Mouse (Mus musculus) ES-E14 (cell line): Measurements from ENCODE around the gene Plekho1. TPM values are rescaled to one million over a fixed set of nuclear protein-coding genes. Genes with fewer than 3 reads are reported as not detected.

ENCODE experiments used
- DNase-seq: peaks from one replicate; pipeline ENCODE4 v3.0.0-alpha.2; 2013; ENCODE audit warnings: low read depth, low spot score
- H3K27ac ChIP-seq: 2 replicates; pipeline ENCODE4 v1.5.1; 2012; ENCODE audit warnings: low read depth, mild to moderate bottlenecking, low read length, moderate library complexity, mixed read lengths; ENCODE audit not compliant: poor library complexity, insufficient read depth, severe bottlenecking
- H3K36me3 ChIP-seq: 2 replicates; pipeline ENCODE4 v1.6.1; 2012; ENCODE audit warnings: mild to moderate bottlenecking, low read length, moderate library complexity, mixed read lengths; ENCODE audit not compliant: control insufficient read depth, poor library complexity, insufficient read depth, severe bottlenecking
- H3K4me1 ChIP-seq, 2 experiments: fragments of 150-350 bp in 1 of 2; sonication (generic) in 1 of 2; 2 replicates each; pipeline ENCODE4 v1.6.1; 2012; ENCODE audit warnings: low read length in 2 of 2, mild to moderate bottlenecking in 1 of 2, mixed read lengths in 1 of 2; ENCODE audit not compliant: control insufficient read depth in 2 of 2, insufficient read depth in 2 of 2, poor library complexity in 1 of 2
- H3K4me3 ChIP-seq, 2 experiments: fragments of 150-350 bp in 1 of 2; sonication (generic) in 1 of 2; 2 replicates each; pipeline ENCODE4 v1.5.1; 2012; ENCODE audit warnings: low read length in 2 of 2, low read depth in 1 of 2, mild to moderate bottlenecking in 1 of 2, mixed read lengths in 1 of 2; ENCODE audit not compliant: insufficient read depth in 1 of 2, poor library complexity in 1 of 2, severe bottlenecking in 1 of 2
- H3K9ac ChIP-seq: 2 replicates; pipeline ENCODE4 v1.6.1; 2012; ENCODE audit warnings: low read depth, mild to moderate bottlenecking, low read length, mixed read lengths; ENCODE audit not compliant: poor library complexity, insufficient read depth, severe bottlenecking
- H3K9me3 ChIP-seq: fragments of 150-350 bp; sonication (generic); 2 replicates; pipeline ENCODE4 v1.6.1; 2012; ENCODE audit warnings: low read depth, mild to moderate bottlenecking, low read length; ENCODE audit not compliant: control insufficient read depth, insufficient read depth
- CHD2 ChIP-seq: IDR thresholded peaks from 2 replicates; pipeline ENCODE4 v1.6.1; 2014; ENCODE audit warnings: mild to moderate bottlenecking, low read depth, low read length, inconsistent platforms
- HCFC1 ChIP-seq: IDR thresholded peaks from 2 replicates; pipeline ENCODE4 v1.6.1; 2012; ENCODE audit warnings: low read length, inconsistent platforms, borderline replicate concordance; ENCODE audit not compliant: insufficient read depth
- MAFK ChIP-seq: IDR thresholded peaks from 2 replicates; pipeline ENCODE4 v1.6.1; 2014; ENCODE audit warnings: mild to moderate bottlenecking, low read depth, low read length, inconsistent platforms; ENCODE audit not compliant: insufficient read depth
- ZC3H11A ChIP-seq: IDR thresholded peaks from 2 replicates; pipeline ENCODE4 v1.6.1; 2012; ENCODE audit warnings: low read depth, mild to moderate bottlenecking, inconsistent platforms, low read length, borderline replicate concordance
- ZNF384 ChIP-seq: IDR thresholded peaks from 2 replicates; pipeline ENCODE4 v1.6.1; 2012; ENCODE audit warnings: low read depth, low read length, inconsistent platforms
- in situ Hi-C, 2 experiments: fragments of 600-800 bp; cut with MboI; formaldehyde crosslinking; loops; one replicate each; pipeline ENCODE4 v1.15.1; 2025; ENCODE audit warnings: low sequenced_read_pairs in 2 of 2, inconsistent platforms in 1 of 2; ENCODE audit not compliant: unreplicated experiment in 2 of 2
- total RNA-seq: library from RNA; depleted of rRNA; stranded (reverse); fragments of 300-350 nt; gene quantifications from 2 replicates; pipeline ENCODE4 v1.2.3, GENCODE M21; 2012; rRNA removed

Plekho1 gene
- total RNA-seq, 1 experiment: 19.6 TPM

- in situ Hi-C loops: no loop called here
- Histone ChIP-seq H3K9me3 (no peaks in the 10 kb centered on the region), H3K4me3 (no peak overlapping the region), H3K9ac (no peak overlapping the region), H3K36me3 (peaks cover 29% of the 10 kb centered on the region), H3K4me1 (peaks cover 2 to 11% of the 10 kb centered on the region in 2 experiments; a peak in 3 of 4 replicates), H3K27ac (no peak overlapping the region)
- no peak for TF ChIP-seq ZNF384
- DNase-seq: no peak
These were observed 51.1 kb downstream of the Plekho1 start for GRCm38 (mm10) chr3:95944742-95945141.

DNA sequence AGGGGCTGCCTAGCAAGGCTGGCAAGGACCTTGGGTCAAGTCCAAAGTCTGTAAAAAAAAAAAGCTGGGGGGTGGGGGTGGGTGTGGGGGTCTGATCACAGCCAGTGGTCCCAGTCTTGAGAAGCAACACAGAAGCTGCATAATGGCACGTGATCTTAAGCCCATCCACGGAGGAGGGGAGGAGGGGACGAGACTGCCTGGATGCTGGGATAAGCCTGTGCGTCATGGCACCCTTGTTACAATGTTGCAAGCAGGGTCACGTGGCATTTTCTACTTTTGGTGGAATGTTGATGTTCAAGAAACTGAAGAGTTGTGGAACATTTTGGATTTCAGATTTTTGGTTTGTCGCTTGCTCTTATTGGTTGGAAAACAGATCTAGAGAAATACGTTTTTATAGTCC is 52.6 kb downstream of the Plekho1 start:
- Histone ChIP-seq H3K4me1 (peaks cover 2 to 11% of the 10 kb centered on the region in 2 experiments; a peak in 3 of 4 replicates), H3K36me3 (peaks cover 36% of the 10 kb centered on the region), H3K4me3 (no peak overlapping the region), H3K9me3 (no peaks in the 10 kb centered on the region), H3K27ac (no peak overlapping the region), H3K9ac (no peak overlapping the region)
- no peak for DNase-seq
- in situ Hi-C loops: no loop called here
- TF ChIP-seq HCFC1 (no peak), CHD2 (no peak), ZNF384 (no peak), MAFK (no peak), ZC3H11A (no peak)

GRCm38 (mm10) chr3:95942749-95943148 is 53.1 kb downstream of the Plekho1 start:
- in situ Hi-C loops: no loop called here
- TF ChIP-seq MAFK (peak; percentile 86), ZC3H11A (no peak)
- no peak overlapping the region for H3K9ac ChIP-seq
- H3K9me3 ChIP-seq: no peaks in the 10 kb centered on the region
- peaks cover 2 to 11% of the 10 kb centered on the region in 2 experiments; a peak in 3 of 4 replicates for H3K4me1 ChIP-seq
- DNase-seq: no peak
- H3K36me3 ChIP-seq: peaks cover 41% of the 10 kb centered on the region
- no peak overlapping the region for H3K27ac ChIP-seq
- H3K4me3 ChIP-seq: no peak overlapping the region

- Histone ChIP-seq H3K4me1 (peaks cover 2 to 9% of the 10 kb centered on the region in 2 experiments; a peak in 3 of 4 replicates), H3K9me3 (no peaks in the 10 kb centered on the region), H3K27ac (no peak overlapping the region), H3K4me3 (no peak overlapping the region), H3K9ac (no peak overlapping the region), H3K36me3 (peaks cover 50% of the 10 kb centered on the region)
- TF ChIP-seq ZC3H11A: 0 out of 2 replicates have a peak, but pooled peaks have one; percentile 14
- no peak for TF ChIP-seq ZNF384
- in situ Hi-C loops: no loop called here
- peak; percentile 53 for DNase-seq
These were observed 57.0 kb downstream of the Plekho1 start for GRCm38 (mm10) chr3:95938835-95939234.

Other genes with a start within 250 kb of the Plekho1 start
- gene Tars2, start 235.8 kb downstream of the Plekho1 start, total RNA-seq: 85.9 and 132 TPM in 2 replicates
- 14.9 and 16.2 TPM in 2 replicates for gene Rprd2, start 177.1 kb downstream of the Plekho1 start, total RNA-seq
- gene Prpf3, start 140.1 kb downstream of the Plekho1 start, total RNA-seq: 48.6 and 50.5 TPM in 2 replicates
- gene Mrps21, start 124.5 kb downstream of the Plekho1 start, total RNA-seq: 198 and 224 TPM in 2 replicates
- gene Ciart, start 113.8 kb downstream of the Plekho1 start, total RNA-seq: 8.6 and 14.1 TPM in 2 replicates
- 6.4 and 9.5 TPM in 2 replicates for gene BC028528, start 104.0 kb downstream of the Plekho1 start, total RNA-seq
- 70.9 and 85.9 TPM in 2 replicates for gene Aph1a, start 102.0 kb downstream of the Plekho1 start, total RNA-seq
- 2.5 and 4.0 TPM in 2 replicates for gene Car14, start 91.3 kb downstream of the Plekho1 start, total RNA-seq
- 40.9 and 50.8 TPM in 2 replicates for gene Anp32e, start 66.8 kb downstream of the Plekho1 start, total RNA-seq
- gene Vps45, start 62.5 kb upstream of the Plekho1 start, total RNA-seq: 9.9 and 11.9 TPM in 2 replicates
- 17.6 and 23.2 TPM in 2 replicates for gene Otud7b, start 108.5 kb upstream of the Plekho1 start, total RNA-seq
- gene Mtmr11, start 166.0 kb upstream of the Plekho1 start, total RNA-seq: 3.5 and 4.0 TPM in 2 replicates
- gene Sf3b4, start 176.3 kb upstream of the Plekho1 start, total RNA-seq: 64.1 and 91.1 TPM in 2 replicates
- 7.2 and 8.2 TPM in 2 replicates for gene Sv2a, start 185.2 kb upstream of the Plekho1 start, total RNA-seq
- 70.8 and 76.4 TPM in 2 replicates for gene Bola1, start 223.7 kb upstream of the Plekho1 start, total RNA-seq
- gene Hist2h2ab, start 223.9 kb upstream of the Plekho1 start, total RNA-seq: 54.2 and 70.0 TPM in 2 replicates
- 684 and 687 TPM in 2 replicates for gene Hist2h2ac, start 224.9 kb upstream of the Plekho1 start, total RNA-seq
- 0.80 and 1.0 TPM in 2 replicates for gene Hist2h2be, start 225.1 kb upstream of the Plekho1 start, total RNA-seq
- gene Hist2h3c2, start 243.1 kb upstream of the Plekho1 start, total RNA-seq: 398 and 546 TPM in 2 replicates
- 2,531 and 3,588 TPM in 2 replicates for gene Hist2h2aa2, start 244.3 kb upstream of the Plekho1 start, total RNA-seq
- 2,311 and 3,075 TPM in 2 replicates for gene Hist2h2aa1, start 249.5 kb upstream of the Plekho1 start, total RNA-seq